Mouse (Mus musculus) cerebellum, adult 2 months (tissue): ENCODE data around the gene Nf1. TPM values are rescaled to one million over a fixed set of nuclear protein-coding genes. Genes with fewer than 3 reads are reported as not detected.

Experiments
- DNase-seq, 2 experiments: peaks; one replicate each; pipeline ENCODE4 v3.0.0; 2021
- H3K27ac ChIP-seq: fragments of 200-500 bp; 2 replicates; pipeline ENCODE4 v1.5.1; 2012; ENCODE audit warnings: low read length, control low read depth, inconsistent platforms; ENCODE audit not compliant: insufficient read depth
- H3K27me3 ChIP-seq: fragments of 200-500 bp; 2 replicates; pipeline ENCODE4 v1.6.1; 2012; ENCODE audit warnings: inconsistent platforms, mild to moderate bottlenecking, low read length, moderate library complexity; ENCODE audit not compliant: control insufficient read depth, insufficient read depth
- H3K4me1 ChIP-seq: fragments of 200-500 bp; 2 replicates; pipeline ENCODE4 v1.6.1; 2011; ENCODE audit warnings: low read length; ENCODE audit not compliant: control insufficient read depth, insufficient read depth
- H3K4me3 ChIP-seq: fragments of 200-500 bp; replicated peaks from 2 replicates; pipeline ENCODE3; 2011; ENCODE audit warnings: mild to moderate bottlenecking, low read depth, low read length, control low read depth; ENCODE audit not compliant: insufficient read depth
- CTCF ChIP-seq: fragments of 200-500 bp; IDR thresholded peaks from 2 replicates; pipeline ENCODE4 v1.5.1; 2011; ENCODE audit warnings: low read depth, mild to moderate bottlenecking, control low read depth, low read length, moderate library complexity, borderline replicate concordance; ENCODE audit not compliant: insufficient read depth
- POLR2A ChIP-seq: fragments of 200-500 bp; IDR thresholded peaks from 2 replicates; pipeline ENCODE4 v1.6.1; 2011; ENCODE audit warnings: low read length, control low read depth, borderline replicate concordance; ENCODE audit not compliant: insufficient read depth
- WGBS: fragments of 180-500 bp; shearing (Covaris S2); methylation state at CpG from one replicate; pipeline ENCODE4 v1.1.7; 2018; 5-methylcytosine and 5-hydroxymethylcytosine counted together
- polyA plus RNA-seq: library from polyadenylated mRNA; depleted of rRNA; stranded (reverse); fragments of >200 nt; gene quantifications from 2 replicates; pipeline ENCODE4 v1.2.3, GENCODE M21; 2012

Nf1 gene
- polyA plus RNA-seq, 1 experiment, result 40.6 TPM

DNA sequence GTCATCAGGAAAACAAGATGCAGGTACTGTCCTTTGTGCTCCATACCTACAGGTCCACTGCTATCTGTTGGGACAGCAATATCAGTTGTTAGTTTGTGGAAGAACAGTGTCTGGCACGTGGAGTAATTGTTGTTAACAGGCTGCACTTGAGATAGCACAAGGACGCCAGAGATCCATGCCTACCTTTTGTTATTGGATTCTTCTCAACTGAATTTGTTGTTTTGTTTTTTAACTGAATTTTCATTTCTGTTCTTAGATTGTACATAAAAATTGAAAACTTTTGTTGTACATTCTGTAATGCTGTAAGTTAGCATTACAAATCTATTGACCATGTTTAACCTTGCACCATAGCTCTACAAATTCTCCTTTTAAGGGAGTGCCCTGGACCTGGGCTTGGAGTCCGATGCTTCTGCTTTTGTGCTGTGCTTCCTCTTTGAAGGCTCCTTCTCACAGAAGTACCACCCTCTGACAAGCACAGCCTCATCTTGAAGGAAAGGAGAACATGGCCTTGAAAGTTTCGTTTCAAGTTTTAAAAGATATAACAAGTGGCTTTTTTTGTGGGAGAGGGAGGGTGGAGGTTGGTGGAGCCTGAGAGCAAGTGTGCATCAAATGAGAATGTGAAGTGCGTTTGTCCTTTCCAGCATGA, 188.4 kb downstream of the Nf1 start:
- WGBS, result 92% methylated on average over 5 of the region's 5 CpGs
- TF ChIP-seq CTCF (no peak), POLR2A (no peak)
- Histone ChIP-seq H3K4me1 (0 out of 2 replicates have a peak, but pooled peaks cover 2% of the 10 kb centered on the region), H3K27ac (no peak overlapping the region), H3K4me3 (no peak overlapping the region), H3K27me3 (no peaks in the 10 kb centered on the region)
- no peak for DNase-seq

DNA sequence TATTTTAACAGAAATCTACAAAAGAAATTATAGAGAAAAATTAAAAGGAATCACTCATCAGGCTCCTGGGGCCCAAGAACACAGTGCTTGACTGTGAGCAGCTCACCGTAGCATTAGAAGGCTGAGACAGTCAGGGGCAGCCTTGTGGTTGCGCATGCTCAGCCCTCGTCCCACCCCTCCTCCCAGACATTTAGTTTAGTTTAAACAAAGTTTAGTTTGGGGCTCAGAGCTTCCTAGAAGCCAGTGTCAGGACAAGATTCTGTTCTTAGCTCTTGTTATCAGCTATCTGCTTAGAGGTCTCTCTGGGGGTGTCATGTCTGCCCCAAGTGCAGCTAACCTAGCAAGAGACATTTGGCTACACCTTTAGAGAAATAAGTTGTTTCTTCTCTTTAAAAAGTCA, 189.1 kb downstream of the Nf1 start:
- Histone ChIP-seq H3K27ac (no peak overlapping the region), H3K4me3 (no peak overlapping the region), H3K4me1 (peaks cover 6% of the 10 kb centered on the region; the same call in 1 of the 2 replicates), H3K27me3 (no peaks in the 10 kb centered on the region)
- TF ChIP-seq POLR2A (no peak), CTCF (no peak)
- DNase-seq, result no peak
- WGBS, result 94% methylated on average over 3 of the region's 3 CpGs

DNA sequence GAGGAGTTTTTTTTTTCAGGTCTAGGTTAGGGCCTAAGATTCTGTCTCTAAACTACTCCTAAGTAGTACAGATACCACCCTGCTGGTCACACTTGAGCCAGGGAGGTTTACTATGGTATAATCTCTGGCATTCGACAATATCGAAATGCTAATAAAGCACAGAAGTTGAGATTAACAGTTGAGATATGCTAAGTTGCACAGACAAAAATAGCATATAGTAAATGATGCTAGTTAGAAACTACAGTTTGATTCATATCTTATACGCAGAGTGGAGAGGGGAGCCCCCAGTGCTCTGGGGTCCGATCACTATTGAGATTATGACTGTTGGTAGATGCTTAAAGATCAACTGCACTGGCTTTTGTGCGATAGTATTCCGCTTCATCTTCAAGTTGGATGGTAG, 189.7 kb downstream of the Nf1 start:
- no peak for DNase-seq
- H3K4me1 ChIP-seq, result peaks cover 11% of the 10 kb centered on the region
- 96% methylated on average over 6 of the region's 6 CpGs for WGBS
- H3K27ac ChIP-seq, result no peak overlapping the region
- no peaks in the 10 kb centered on the region for H3K27me3 ChIP-seq
- no peak for TF ChIP-seq CTCF
- no peak for TF ChIP-seq POLR2A
- no peak overlapping the region for H3K4me3 ChIP-seq

DNA sequence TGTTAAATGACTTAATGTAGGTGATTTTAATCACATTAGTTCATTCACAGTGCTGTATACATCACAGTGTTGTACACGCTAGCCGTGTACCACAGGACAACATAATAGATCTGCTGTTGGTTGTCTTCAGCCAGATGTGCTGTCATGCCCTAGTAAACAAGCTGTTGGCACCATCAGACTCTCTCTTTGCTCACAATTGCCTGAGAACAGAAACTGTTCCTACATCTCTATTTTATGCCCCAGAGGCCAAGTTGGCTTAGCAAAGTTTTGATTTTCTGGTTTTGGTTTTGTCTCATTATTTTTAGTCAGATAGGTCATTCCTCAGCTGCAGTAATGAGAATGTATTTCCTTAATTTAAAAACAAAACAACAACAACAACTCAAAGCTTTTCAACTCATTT, 190.2 kb downstream of the Nf1 start:
- no peak for DNase-seq
- H3K27me3 ChIP-seq, result no peaks in the 10 kb centered on the region
- no peak overlapping the region for H3K27ac ChIP-seq
- H3K4me1 ChIP-seq, result peaks cover 12% of the 10 kb centered on the region
- H3K4me3 ChIP-seq, result no peak overlapping the region
- TF ChIP-seq POLR2A (no peak), CTCF (no peak)
- WGBS, result 88% methylated on average over 2 of the region's 2 CpGs

DNA sequence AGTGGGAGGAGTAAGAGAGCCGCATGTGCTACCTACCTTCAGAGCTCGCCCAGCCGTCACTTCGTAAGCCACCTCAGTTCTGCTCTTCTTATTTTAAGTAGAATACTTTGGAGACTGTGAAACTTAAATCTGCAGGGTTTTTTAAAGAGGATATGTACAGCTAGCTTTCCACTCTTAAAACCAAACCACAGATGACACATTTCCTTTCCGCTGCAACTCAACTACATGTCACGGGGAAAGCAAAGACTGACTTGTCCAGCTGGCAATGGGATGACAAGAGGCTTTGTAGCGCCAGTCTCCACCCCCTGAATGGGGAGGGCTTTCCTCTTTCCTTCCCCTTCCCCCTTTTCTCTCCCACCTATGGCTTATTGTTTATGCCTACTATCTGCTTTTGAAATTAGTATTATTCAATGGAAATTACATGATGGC, 190.9 kb downstream of the Nf1 start, which contains the start of the genes Evi2 and Evi2a:
TSS of gene Evi2 (minus strand) at position 257 of the 429 bp plus-strand sequence.
TSS of gene Evi2a (minus strand) at position 277 of the 429 bp plus-strand sequence.
- no peak for TF ChIP-seq CTCF
- TF ChIP-seq POLR2A, result no peak
- H3K4me1 ChIP-seq, result peaks cover 12% of the 10 kb centered on the region
- WGBS, result 84% methylated on average over 7 of the region's 7 CpGs
- no peak within 1 kb of the TSS for H3K4me3 ChIP-seq
- peak in 1 of 2 experiments; percentile 20 for DNase-seq
- H3K27ac ChIP-seq, result no peak within 1 kb of the TSS
- H3K27me3 ChIP-seq, result no peaks in the 10 kb centered on the region

DNA sequence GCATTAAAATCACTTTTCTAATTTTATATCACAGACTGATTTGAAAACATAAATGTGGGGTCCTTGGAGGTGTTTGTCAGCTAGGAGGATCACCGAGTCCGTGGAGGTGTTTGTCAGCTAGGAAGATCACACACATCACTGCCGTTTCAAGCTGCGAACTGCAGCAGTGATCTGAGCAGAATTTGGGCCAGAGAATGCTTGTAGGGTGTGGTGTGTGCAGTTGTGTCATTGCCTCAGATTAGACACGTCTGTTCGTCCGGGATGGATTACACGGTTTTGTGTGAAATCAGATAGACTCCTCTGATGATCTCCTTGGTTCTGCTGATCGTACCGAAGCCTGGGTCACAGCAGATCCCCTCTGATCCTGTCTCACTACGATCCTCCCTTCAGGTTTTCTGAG, 191.3 kb downstream of the Nf1 start:
- 91% methylated on average over 11 of the region's 11 CpGs for WGBS
- no peak for DNase-seq
- H3K27ac ChIP-seq, result no peak overlapping the region
- H3K4me3 ChIP-seq, result no peak overlapping the region
- no peaks in the 10 kb centered on the region for H3K27me3 ChIP-seq
- TF ChIP-seq CTCF (no peak), POLR2A (no peak)
- H3K4me1 ChIP-seq, result peaks cover 12% of the 10 kb centered on the region

DNA sequence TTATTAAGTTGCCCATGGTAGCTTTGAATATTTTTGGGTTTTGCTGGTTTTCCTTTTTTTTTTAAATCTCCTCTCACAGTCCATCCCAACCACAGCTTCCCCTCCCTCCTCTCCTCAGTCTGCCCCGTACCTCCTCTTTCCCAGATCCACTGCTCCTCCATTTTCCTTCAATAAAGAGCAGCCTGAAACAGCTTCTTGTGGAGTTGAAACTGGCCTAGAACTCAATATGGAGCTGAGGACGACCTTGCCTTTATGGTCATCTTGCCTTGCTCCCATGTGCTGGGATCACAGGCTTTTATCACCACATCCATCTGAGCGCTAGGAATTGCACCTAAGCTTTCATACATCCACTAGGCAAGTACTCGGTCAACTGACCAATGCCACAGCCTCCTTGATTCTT, 192.0 kb downstream of the Nf1 start:
- Histone ChIP-seq H3K27ac (no peak overlapping the region), H3K4me3 (no peak overlapping the region), H3K4me1 (peaks cover 12% of the 10 kb centered on the region), H3K27me3 (no peaks in the 10 kb centered on the region)
- DNase-seq, result no peak
- WGBS, result 96% methylated on average over 4 of the region's 4 CpGs
- TF ChIP-seq CTCF, result no peak
- no peak for TF ChIP-seq POLR2A

DNA sequence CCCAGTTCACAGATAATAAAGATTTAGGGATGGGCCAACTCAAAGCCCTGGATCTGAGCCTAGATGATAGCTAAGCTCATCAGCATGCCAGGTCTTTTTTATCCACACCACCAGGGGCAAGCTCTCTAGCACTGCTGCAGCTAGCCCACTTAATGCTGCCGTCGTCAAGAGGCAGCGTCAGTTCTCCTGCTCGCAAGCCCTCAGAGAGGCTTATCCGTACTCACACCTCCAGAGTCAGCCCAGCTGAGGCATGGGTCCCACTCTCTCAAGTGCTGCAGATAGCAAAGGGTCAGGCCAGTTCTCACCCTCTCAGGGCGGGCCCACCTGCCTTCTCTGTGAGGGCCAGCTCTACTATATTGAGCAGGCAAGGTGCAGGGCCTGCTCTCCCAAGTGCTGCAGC, 193.8 kb downstream of the Nf1 start:
- no peak overlapping the region for H3K27ac ChIP-seq
- TF ChIP-seq CTCF (no peak), POLR2A (no peak)
- peaks cover 10% of the 10 kb centered on the region for H3K4me1 ChIP-seq
- no peaks in the 10 kb centered on the region for H3K27me3 ChIP-seq
- DNase-seq, result peak in 1 of 2 experiments; percentile 17
- H3K4me3 ChIP-seq, result no peak overlapping the region
- 79% methylated on average over 6 of the region's 6 CpGs for WGBS
